Mouse (Mus musculus): ENCODE data around the gene Mrpl12. TPM values are rescaled to one million over a fixed set of nuclear protein-coding genes. Genes with fewer than 3 reads are reported as not detected.

The Mrpl12 gene
- total RNA-seq, 2 experiments from 2014 or later: 121 to 147 TPM

DNA sequence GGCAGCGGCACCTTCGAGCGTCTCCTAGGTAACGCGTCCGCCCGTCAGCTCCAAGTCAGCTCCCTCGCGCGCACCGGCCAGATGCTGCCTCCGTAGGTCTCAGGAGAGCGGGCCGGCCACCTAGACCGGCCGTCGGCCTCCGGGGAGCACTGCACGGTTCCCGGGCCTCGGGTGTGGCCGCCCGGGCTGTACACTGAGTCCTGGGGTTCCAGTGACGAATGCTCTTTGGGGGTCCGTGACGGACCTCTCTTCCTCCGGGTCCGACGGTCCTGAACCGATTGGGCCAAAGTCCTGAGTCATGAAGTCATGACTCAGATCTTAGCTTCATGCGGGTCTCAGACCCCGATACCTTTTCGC, 16.7 kb upstream of the Mrpl12 start:
- DNase-seq: no peak

DNA sequence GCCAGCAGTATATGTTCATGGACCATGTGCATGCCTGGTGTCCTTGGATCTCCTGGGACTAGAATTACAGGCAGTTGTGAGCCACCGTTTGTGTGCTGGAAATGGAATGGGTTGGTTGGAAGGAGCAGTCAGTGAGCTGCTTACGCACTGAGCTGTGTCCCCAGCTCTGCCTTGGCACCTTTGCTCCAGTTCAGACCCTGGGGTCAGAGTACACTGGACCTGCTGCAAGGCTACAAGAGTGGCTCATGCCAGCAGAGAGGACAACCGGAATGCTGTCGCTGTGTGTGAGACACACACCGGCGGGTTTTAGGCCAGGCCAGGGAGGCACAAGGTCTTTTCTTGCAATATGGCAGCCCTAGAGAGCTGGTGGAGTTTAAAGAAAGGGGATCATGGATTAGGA, 12.4 kb upstream of the Mrpl12 start:
- DNase-seq: no peak

- DNase-seq: no peak
Measured at GRCm38 (mm10) chr11:120483448-120483934, 922 bp upstream of the Mrpl12 start.

DNA sequence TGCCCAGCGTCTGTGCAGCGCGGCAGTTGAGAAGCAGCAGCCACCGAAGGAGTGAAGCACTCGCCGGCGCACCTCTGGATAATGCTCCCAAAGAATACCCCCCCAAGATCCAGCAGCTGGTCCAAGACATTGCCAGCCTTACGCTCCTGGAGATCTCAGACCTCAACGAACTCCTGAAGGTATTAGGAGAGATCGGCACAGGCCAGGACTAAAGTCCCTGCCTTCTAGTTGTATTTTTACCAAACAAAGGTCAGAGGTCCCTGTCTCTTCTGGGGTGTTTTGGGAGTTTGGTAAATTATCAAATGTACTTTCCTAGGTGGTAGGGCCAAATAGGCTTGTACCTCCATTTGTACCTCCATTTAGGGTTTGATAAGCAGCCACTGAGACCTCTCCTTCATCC, 838 bp downstream of the Mrpl12 start:
- DNase-seq: no peak

DNA sequence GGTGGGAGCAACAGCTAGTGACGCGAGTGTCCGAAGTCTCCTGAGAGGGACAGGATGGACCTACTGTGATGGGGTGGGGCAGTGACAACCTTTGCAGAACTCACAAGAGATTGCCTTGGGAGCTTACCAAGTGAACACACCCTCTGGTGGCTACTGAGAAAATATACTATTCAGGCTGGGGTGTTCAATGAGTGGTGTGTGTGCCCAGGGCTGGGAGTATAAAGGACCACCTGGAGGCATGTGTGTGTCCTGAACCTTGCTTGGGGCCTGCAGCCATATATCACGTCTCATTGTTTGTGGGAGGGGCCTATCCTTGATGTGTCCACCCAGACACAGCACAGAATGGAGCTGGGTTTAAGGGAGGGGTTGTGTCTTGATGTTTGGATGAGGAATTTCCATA, 4.1 kb downstream of the Mrpl12 start:
- no peak for DNase-seq

DNA sequence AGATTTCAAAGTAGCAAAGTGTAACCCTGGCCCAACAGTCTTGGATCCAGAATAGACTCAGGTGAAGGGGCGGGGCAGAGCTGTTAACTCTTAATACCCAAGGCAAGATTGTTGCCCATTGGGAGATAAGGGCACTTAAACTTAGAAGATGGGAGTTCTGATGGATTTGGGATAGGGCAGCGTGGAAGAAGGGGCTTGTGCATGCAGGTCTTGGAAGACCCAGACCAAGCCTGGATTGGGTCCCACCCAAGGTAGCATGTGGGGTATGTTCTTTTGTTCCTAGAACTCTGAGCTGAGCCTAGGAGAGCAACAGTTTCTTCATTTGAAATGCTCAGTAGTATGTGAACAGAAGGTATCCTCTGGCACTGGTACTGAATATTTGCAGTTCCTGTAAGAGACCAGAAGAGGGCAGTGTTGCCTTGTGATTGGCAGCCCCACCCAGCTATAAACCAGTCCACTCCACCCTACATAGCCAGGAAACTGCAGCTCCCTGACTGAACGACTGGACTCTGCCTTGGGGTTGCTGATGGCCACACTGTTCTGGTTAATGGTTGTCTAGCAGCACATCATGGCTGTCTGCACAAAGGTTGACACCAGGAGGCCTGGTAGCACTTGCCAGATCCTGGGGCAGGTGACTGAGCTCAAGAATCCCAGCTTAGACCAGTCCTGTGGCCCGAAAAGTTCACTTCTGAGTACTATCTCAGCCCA, 4.8 kb downstream of the Mrpl12 start:
- peak; percentile 45 for DNase-seq

GRCm38 (mm10) chr11:120490291-120491046, 6.1 kb downstream of the Mrpl12 start:
- DNase-seq: no peak

- DNase-seq: peak; percentile 88
Measured at GRCm38 (mm10) chr11:120491317-120492023, 7.1 kb downstream of the Mrpl12 start, which contains the start of gene Slc25a10. Gene Slc25a10, plus strand, starts transcription at chr11:120491840.

- DNase-seq: no peak
Measured at GRCm38 (mm10) chr11:120492024-120492877, 7.8 kb downstream of the Mrpl12 start.

DNA sequence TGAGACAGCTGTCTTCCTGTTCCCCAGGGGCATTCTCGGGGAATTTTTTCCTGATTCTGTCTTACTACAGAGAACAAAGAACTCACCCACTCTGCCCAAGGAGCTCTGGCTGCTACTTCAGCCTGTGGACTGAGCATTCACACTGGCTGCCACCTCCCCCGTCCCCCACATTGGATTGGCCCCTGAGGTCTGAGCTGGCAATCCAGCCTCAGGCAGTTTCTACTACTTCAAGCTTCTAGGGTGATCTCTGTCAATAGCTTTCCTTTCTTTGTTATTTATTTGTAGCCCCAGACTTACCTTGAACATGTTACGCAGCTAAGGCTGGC, 8.4 kb downstream of the Mrpl12 start:
- no peak for DNase-seq

DNA sequence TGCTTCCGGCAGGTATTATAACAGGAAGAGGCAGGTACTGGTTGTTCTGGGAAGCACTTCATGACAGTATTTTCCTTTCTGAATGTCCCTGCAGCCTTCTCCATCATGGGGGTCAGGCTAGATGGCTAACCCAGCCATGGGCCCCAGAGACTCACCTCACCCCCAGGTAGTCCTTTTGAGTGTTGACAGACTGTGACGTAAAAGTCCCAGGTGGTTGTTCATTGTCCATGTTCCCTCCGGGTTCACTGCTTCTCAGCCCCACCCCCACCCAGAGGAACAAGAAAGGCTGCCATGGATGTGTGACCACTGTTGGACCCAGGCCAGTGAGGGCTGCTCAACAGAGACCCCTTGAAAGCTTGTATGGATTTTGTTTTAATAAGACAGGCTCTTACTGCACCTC, 8.9 kb downstream of the Mrpl12 start:
- no peak for DNase-seq

DNA sequence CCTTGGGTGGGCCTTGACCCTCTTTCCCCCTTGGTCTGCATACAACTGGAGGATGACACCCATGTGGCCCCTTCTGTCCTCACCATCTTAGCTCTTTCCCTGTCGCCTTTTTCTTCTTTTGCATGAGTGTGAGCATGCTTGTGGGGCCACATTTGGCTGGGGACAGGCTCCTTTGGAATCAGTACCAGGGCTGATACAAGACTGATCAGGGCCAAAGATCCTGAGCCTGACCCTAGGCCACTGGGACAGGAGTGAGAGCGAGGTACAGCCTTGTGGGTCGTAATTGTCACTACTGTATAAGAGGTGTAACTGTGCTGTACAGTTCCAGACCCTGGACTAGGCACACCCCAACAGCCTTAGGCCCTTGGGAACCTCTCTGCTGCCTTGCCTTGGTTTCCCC, 9.5 kb downstream of the Mrpl12 start:
- DNase-seq: no peak

- DNase-seq: no peak
Measured at GRCm38 (mm10) chr11:120497436-120497835, 13.0 kb downstream of the Mrpl12 start.

GRCm38 (mm10) chr11:120498226-120498625, 13.8 kb downstream of the Mrpl12 start:
- no peak for DNase-seq

GRCm38 (mm10) chr11:120498891-120499290, 14.5 kb downstream of the Mrpl12 start:
- no peak for DNase-seq

DNA sequence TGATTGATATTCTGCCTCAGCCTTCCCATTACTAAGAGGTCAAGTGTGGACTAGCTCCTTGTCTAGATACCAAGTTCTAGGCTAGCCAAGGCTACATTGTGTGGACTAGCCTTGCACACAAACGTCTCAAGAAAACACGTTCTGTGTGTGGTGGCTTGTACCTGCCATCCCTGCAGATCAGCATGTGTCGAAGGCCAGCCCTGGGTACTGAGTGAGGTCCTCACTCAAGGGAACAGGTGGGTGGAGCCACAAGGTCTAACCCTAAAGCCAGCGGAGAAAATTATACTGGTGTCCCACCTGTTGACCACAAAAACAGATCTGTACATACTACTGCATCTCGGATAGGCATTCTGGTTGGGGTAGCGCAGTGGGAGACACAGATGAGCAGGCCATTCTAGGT, 15.5 kb downstream of the Mrpl12 start:
- DNase-seq: no peak

- no peak for DNase-seq
Measured at GRCm38 (mm10) chr11:120500357-120500756, 15.9 kb downstream of the Mrpl12 start.

GRCm38 (mm10) chr11:120501018-120501417, 16.6 kb downstream of the Mrpl12 start:
- no peak for DNase-seq

- no peak for DNase-seq
Measured at GRCm38 (mm10) chr11:120501701-120502100, 17.3 kb downstream of the Mrpl12 start.

GRCm38 (mm10) chr11:120505661-120506060, 21.2 kb downstream of the Mrpl12 start:
- DNase-seq: no peak

GRCm38 (mm10) chr11:120506899-120507298, 22.5 kb downstream of the Mrpl12 start:
- no peak for DNase-seq

- no peak for DNase-seq
Measured at GRCm38 (mm10) chr11:120507611-120508289, 23.3 kb downstream of the Mrpl12 start.

Data from gastrocnemius, postnatal 10 days (tissue).